ENCODE assay signal across 8 mouse cellular contexts in the genomic region with DNA sequence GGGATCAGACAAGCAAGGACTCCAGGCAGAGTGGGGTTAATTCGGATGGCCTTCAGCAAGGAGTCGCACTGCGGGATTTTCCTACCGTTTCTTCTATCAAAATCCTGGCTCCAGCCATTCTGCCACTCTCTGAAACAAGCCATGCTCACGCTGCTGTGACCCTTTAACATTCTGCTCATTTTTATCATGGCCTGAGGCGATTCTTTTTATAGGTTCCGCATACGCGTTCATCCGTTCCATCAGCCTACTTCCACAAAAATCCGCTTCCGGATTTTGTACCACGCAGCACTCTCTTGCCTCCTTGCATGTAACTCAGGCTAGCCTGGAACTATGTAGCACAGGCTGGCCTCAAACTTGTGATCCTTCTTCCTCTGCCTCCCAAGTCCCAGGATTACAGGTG. TPM values are rescaled to one million over a fixed set of nuclear protein-coding genes. Genes with fewer than 3 reads are reported as not detected.
A peak's percentile ranks its signal among the peaks of the same experiment; 100 is the strongest.
DNase-seq lines count a peak whose midpoint lies in the region; ATAC-seq lines count a peak whose summit lies in the region.

No protein-coding gene starts in this region.

- no peaks in the 10 kb centered on the region for H3K4me1 ChIP-seq in heart, embryonic 11.5 days (ENCODE audit: control insufficient read depth, insufficient read depth, low read length)
- peaks cover 26% of the 10 kb centered on the region for H3K4me1 ChIP-seq in embryonic facial prominence, embryonic 10.5 days
- peaks cover 28% of the 10 kb centered on the region for H3K4me1 ChIP-seq in intestine, embryonic 16.5 days (ENCODE audit: control insufficient read depth, insufficient read depth, low read length)
- H3K4me1 ChIP-seq in midbrain, embryonic 11.5 days (ENCODE audit: control insufficient read depth, insufficient read depth, low read length) = peaks cover 5% of the 10 kb centered on the region

- peaks cover 4% of the 10 kb centered on the region; the same call in 1 of the 2 replicates for H3K36me3 ChIP-seq in heart, embryonic 11.5 days (ENCODE audit: control insufficient read depth, insufficient read depth, low read length)
- no peaks in the 10 kb centered on the region for H3K36me3 ChIP-seq in embryonic facial prominence, embryonic 10.5 days (replicated peaks)
- H3K36me3 ChIP-seq in intestine, embryonic 16.5 days (ENCODE audit: control insufficient read depth, insufficient read depth, low read length) = no peaks in the 10 kb centered on the region
- no peaks in the 10 kb centered on the region for H3K36me3 ChIP-seq in midbrain, embryonic 11.5 days (ENCODE audit: control insufficient read depth, insufficient read depth, low read length)

- intact Hi-C loops in heart, postnatal 36 days (cut with DNase I) = loop anchor here (5.0 to 10.0 kb wide), 2 partner anchors 171 to 269 kb away; partner anchors contain the start of gene Exoc6b

- no peak for DNase-seq in heart, postnatal 36 days
- DNase-seq in CD4-positive, CD25-positive, alpha-beta regulatory T cell, adult 2 months (ENCODE audit: low read depth, low spot score) = peak; percentile 44
- no peak for DNase-seq in embryonic facial prominence, embryonic 10.5 days (ENCODE audit: low spot score)
- no peak for DNase-seq in midbrain, embryonic 11.5 days (ENCODE audit: low spot score, missing footprints)
- DNase-seq in adrenal gland, postnatal 36 days = no peak
- DNase-seq in ovary, adult 18-20 months (ENCODE audit: low spot score) = no peak

- H3K4me2 ChIP-seq in heart, embryonic 11.5 days = peak overlapping the region; percentile 100
- peak overlapping the region; percentile 98 for H3K4me2 ChIP-seq in intestine, embryonic 16.5 days (ENCODE audit: low read depth, low read length)
- H3K4me2 ChIP-seq in midbrain, embryonic 11.5 days = peak overlapping the region; percentile 98

- peak overlapping the region; percentile 69 for H3K4me3 ChIP-seq in heart, embryonic 11.5 days (ENCODE audit: low read depth, low read length)
- peak overlapping the region; percentile 73 for H3K4me3 ChIP-seq in embryonic facial prominence, embryonic 10.5 days
- peak overlapping the region; percentile 76 for H3K4me3 ChIP-seq in intestine, embryonic 16.5 days (ENCODE audit: low read length)
- peak overlapping the region; percentile 67 for H3K4me3 ChIP-seq in midbrain, embryonic 11.5 days (ENCODE audit: low read depth, low read length)

- peaks cover 8% of the 10 kb centered on the region for H3K27me3 ChIP-seq in heart, embryonic 11.5 days (ENCODE audit: control insufficient read depth, insufficient read depth, low read length)
- peaks cover 55% of the 10 kb centered on the region for H3K27me3 ChIP-seq in embryonic facial prominence, embryonic 10.5 days (replicated peaks; ENCODE audit: low read depth, poor library complexity, severe bottlenecking)
- no peaks in the 10 kb centered on the region for H3K27me3 ChIP-seq in intestine, embryonic 16.5 days (replicated peaks; ENCODE audit: control insufficient read depth, insufficient read depth, low read length)
- peaks cover 7% of the 10 kb centered on the region for H3K27me3 ChIP-seq in midbrain, embryonic 11.5 days (ENCODE audit: control insufficient read depth, insufficient read depth, low read length)

- no peaks in the 10 kb centered on the region for H3K9me3 ChIP-seq in heart, embryonic 11.5 days (replicated peaks; ENCODE audit: control insufficient read depth, low read length)
- H3K9me3 ChIP-seq in embryonic facial prominence, embryonic 10.5 days = no peaks in the 10 kb centered on the region
- H3K9me3 ChIP-seq in intestine, embryonic 16.5 days (ENCODE audit: control insufficient read depth, low read length) = no peaks in the 10 kb centered on the region
- H3K9me3 ChIP-seq in midbrain, embryonic 11.5 days (ENCODE audit: control insufficient read depth, low read length) = no peaks in the 10 kb centered on the region

- 2% methylated on average over 13 of the region's 13 CpGs for WGBS in heart, embryonic 11.5 days (ENCODE audit: insufficient replicate concordance)
- 5% methylated on average over 13 of the region's 13 CpGs for WGBS in embryonic facial prominence, embryonic 10.5 days
- WGBS in intestine, embryonic 16.5 days = 2% methylated on average over 13 of the region's 13 CpGs
- WGBS in midbrain, embryonic 11.5 days = 2% methylated on average over 13 of the region's 13 CpGs

- H3K27ac ChIP-seq in heart, embryonic 11.5 days (ENCODE audit: low read depth, low read length) = no peak overlapping the region; the same call in 1 of the 2 replicates
- no peak overlapping the region; the same call in none of the 2 replicates for H3K27ac ChIP-seq in embryonic facial prominence, embryonic 10.5 days (replicated peaks)
- peak overlapping the region; percentile 68 for H3K27ac ChIP-seq in intestine, embryonic 16.5 days (ENCODE audit: low read length)
- H3K27ac ChIP-seq in midbrain, embryonic 11.5 days (ENCODE audit: low read depth, low read length) = peak overlapping the region; percentile 68; the same call in 1 of the 2 replicates

- ATAC-seq in heart, embryonic 11.5 days (replicated peaks; ENCODE audit: insufficient number of reproducible peaks, low FRiP score, low TSS enrichment) = no peak
- ATAC-seq in intestine, embryonic 16.5 days = no peak
- no peak for ATAC-seq in midbrain, embryonic 11.5 days (ENCODE audit: low FRiP score)

- H3K9ac ChIP-seq in heart, embryonic 11.5 days (ENCODE audit: low read depth, low read length) = peak overlapping the region; percentile 64
- peak overlapping the region; percentile 81 for H3K9ac ChIP-seq in intestine, embryonic 16.5 days (ENCODE audit: low read depth, low read length)
- H3K9ac ChIP-seq in midbrain, embryonic 11.5 days (ENCODE audit: low read length) = peak overlapping the region; percentile 76

RNA-seq across cellular contexts. Expression of gene Sfxn5, which starts 0.5 kb away (rescaled TPM):
- polyA plus RNA-seq in heart, embryonic 11.5 days (2014; fragmentation: Nextera tagmentation; extraction: Ambion mirVana) = 3.6 and 5.6 TPM in 2 replicates
- 1 to 10 TPM; 3.4 to 4.1 TPM for total RNA-seq in heart, postnatal 36 days (2021)
- 8.5 and 8.6 TPM in 2 replicates for polyA plus RNA-seq in embryonic facial prominence, embryonic 10.5 days (2016; fragmentation: Nextera tagmentation; extraction: Ambion mirVana)
- 5.3 and 7.2 TPM in 2 replicates for polyA plus RNA-seq in intestine, embryonic 16.5 days (2015; fragmentation: Nextera tagmentation; extraction: Ambion mirVana)
- 5.7 and 6.2 TPM in 2 replicates for polyA plus RNA-seq in midbrain, embryonic 11.5 days (2014; fragmentation: Nextera tagmentation; extraction: Ambion mirVana)
- 10 to 100 TPM; 19.9 to 20.5 TPM for total RNA-seq in adrenal gland, postnatal 36 days (2021)

RNA-seq across cellular contexts. Expression of gene Rab11fip5, which starts 40.7 kb away (rescaled TPM):
- 16.1 and 17.5 TPM in 2 replicates for polyA plus RNA-seq in heart, embryonic 11.5 days (2014; fragmentation: Nextera tagmentation; extraction: Ambion mirVana)
- total RNA-seq in heart, postnatal 36 days (2021) = 10 to 100 TPM; 65.0 to 67.0 TPM
- polyA plus RNA-seq in embryonic facial prominence, embryonic 10.5 days (2016; fragmentation: Nextera tagmentation; extraction: Ambion mirVana) = 2.3 and 3.6 TPM in 2 replicates
- polyA plus RNA-seq in intestine, embryonic 16.5 days (2015; fragmentation: Nextera tagmentation; extraction: Ambion mirVana) = 15.6 and 20.9 TPM in 2 replicates
- polyA plus RNA-seq in midbrain, embryonic 11.5 days (2014; fragmentation: Nextera tagmentation; extraction: Ambion mirVana) = 4.2 and 4.7 TPM in 2 replicates
- total RNA-seq in adrenal gland, postnatal 36 days (2021) = 10 to 100 TPM; 32.6 to 35.8 TPM

Comparison
In these comparisons a context has a peak if more than half of its experiments do, and no peak if none do; other contexts are left out.
1. H3K27ac ChIP-seq: peak in intestine, embryonic 16.5 days (single experiment) and midbrain, embryonic 11.5 days (single experiment); none in heart, embryonic 11.5 days (single experiment) and embryonic facial prominence, embryonic 10.5 days (single experiment).
2. Peak in every context shown above with its lines, with median percentiles within 50 percentile points of each other: H3K4me2 ChIP-seq, H3K4me3 ChIP-seq and H3K9ac ChIP-seq.